Mouse (Mus musculus) G1E-ER4 (cell line): ENCODE data around the gene Ric1. TPM values are rescaled to one million over a fixed set of nuclear protein-coding genes. Genes with fewer than 3 reads are reported as not detected.

Source experiments
- GATA1 ChIP-seq: IDR thresholded peaks from one replicate; pipeline ENCODE4 v1.8.0; 2012; ENCODE audit warnings: low read length, inconsistent platforms
- polyA plus RNA-seq: library from polyadenylated mRNA; stranded (reverse); fragments of >175 nt; gene quantifications from 2 replicates; pipeline ENCODE4 v1.2.3, GENCODE M21; 2012

The Ric1 gene
- polyA plus RNA-seq, 1 experiment, result 12.2 TPM

DNA sequence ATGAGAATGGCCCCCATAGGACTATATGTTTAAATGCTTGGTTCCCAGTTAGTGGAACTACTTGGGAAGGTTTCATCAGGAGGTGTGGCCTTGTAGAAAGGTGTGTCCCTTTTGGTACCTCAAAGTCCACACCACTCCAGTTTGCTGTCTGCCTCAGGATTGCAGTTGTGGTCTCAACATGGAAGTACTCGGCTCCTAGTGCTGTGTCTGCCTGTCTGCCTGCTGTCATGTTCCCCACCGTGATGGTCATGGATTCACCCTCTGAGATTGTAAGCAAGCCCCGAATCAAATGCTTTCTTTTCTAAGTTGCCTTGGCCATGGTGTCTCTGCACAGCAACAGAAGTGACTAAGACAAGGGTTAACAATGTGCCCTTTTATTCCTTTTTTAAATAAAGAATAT lies 8.0 kb upstream of the Ric1 start:
- no peak for TF ChIP-seq GATA1

DNA sequence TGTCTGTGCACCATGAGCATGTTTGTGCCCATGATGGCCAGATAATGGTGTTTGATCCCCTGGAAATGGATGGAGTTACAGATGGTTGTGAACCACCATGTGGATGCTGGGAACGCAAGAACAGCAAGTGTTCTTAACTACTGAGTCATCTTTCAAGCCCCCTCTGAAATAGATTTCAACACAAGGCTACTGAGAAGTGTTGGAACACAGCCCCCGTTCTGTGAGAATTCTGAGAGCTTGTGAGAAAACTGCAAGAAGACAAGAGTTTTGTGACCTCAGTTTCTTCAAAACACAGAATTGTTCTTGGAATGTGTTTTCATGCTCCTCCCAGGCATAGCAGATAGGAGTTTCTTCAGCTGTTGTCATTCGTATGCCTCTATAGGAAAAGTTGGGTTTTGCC lies 6.7 kb upstream of the Ric1 start:
- no peak for TF ChIP-seq GATA1

- no peak for TF ChIP-seq GATA1
These were observed 6.1 kb upstream of the Ric1 start for GRCm38 (mm10) chr19:29515991-29516390.

DNA sequence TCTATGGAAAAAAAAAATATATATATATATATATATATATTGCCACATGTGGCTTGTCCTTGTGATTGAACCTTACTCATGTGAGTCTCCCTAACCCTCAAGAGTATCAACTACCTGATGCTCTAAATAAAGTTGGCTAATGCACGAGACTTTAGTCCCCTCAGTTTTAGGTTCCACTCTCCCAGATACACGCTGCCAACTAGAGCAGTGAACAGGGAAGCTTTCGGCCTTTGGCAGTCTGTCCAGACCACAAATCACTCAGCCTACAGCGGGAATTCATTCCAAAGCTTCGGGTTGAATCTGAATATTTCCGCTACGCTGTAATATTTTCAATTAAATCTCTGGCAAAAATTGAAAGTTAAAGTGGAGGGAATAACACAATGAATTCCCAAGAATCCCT lies 3.7 kb upstream of the Ric1 start:
- TF ChIP-seq GATA1, result no peak

DNA sequence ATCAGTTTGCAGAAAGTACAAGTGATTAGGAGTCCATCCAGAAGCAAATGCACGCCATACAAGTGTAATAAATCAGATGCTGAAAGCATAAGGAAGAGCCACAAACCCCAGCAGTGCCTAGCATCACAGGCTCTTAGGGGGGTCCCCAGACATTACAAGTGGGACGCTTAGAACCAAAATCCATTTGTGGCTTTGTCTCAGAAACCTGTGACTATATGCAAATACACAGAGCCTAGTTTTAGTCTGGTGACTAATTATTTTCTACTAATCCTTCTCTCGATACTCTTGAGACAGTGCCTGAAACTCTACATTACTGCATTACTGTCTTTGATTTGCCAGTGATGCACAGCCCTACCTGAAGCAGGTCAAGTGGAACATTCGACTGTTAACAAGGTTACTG lies 3.2 kb upstream of the Ric1 start:
- no peak for TF ChIP-seq GATA1

DNA sequence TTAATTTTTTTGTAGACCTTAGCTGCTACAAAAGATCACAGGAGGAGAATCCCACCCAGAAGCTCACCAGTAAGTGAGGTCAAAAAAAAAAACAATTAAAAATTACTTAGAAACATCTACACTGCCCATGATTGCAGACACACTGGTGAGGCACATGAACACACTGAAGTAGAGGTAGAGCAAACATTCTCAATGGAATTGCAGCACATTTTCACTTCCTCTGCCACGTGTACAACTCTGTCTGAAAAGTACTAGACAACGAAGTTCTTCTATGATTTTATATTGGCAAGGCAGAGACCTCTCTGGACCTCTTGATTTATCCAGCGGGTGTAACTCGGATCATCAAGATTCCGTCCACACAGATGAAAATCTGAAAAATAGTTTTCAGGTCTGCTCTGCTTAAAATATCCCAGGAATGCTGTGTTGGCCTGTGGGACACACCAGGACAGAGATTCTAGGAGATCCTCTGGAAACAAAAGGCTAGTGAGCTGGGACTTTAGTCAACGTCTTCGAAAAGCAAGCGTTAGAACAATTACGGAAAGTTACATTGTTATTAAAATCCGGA lies 1.0 kb upstream of the Ric1 start:
- TF ChIP-seq GATA1, result no peak

DNA sequence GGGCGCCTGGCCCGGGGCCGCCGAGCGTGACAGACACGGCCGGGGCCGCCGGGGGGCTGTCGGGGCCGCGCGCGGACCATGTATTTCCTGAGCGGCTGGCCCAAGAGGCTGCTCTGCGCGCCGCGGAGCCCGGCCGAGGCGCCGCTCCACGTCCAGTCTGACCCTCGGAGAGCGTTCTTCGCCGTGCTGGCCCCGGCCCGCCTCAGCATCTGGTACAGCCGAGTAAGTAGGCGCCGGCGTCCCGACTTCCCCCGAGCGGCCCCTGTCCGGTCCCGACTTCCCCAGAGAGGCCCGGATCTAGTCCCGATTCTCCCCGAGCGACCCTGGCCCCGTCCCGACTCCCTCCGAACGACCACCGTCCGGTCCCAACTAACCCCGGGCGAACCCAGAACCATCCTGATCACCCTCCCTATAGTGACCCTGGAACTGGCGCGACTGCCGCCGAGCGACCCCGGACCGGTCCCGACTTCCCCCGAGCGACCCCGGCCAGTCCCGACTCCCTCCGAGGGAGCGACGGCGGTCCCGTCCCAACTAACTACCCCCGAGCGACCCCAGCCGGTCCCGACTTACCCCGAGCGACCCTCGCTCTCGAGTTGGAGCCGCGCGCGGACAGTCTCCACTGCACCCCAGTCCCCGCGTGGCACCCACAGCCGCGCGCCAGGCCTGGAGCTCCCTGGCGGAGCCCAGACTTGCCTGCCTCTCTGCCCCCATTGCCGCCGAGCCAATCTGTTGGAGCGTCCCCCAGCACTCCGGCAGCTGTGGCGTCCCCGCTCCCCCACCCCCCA lies 555 bp downstream of the Ric1 start:
- TF ChIP-seq GATA1, result no peak

DNA sequence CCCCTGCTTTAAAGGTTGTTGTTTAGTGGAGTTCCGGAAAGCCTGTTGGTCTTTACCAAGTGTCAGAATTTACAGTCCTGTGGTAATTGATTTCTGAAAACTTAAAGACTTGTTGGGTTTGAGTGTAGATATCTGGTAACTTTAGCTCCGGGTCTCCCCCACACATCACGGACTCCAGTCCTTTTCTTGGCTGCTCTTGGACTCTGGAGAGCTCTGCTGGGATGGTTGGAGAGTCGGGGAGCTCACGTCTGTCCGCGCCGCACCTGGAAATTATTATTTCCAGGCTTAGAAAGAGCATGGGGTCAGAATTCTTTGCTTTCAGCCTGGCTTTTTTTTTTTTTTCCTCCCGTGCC lies 1.1 kb downstream of the Ric1 start:
- no peak for TF ChIP-seq GATA1

DNA sequence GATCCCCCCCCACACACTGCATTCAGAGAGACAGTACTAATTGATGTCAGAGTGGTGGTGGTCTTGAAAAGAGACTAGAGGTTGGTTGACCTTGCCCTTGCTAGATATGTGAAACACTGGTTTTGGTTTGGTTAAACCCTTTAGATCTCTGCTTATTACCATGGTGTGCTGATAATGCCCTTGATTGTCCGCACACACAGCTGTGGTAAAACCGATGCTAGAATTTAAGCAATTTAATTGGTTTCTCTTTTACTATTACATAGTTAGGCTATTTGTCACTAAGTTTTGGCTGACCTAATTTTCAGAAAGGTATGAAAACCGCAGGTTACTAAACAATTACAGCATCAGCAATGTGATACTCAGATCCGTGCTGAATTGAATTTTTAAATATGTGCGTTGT lies 1.6 kb downstream of the Ric1 start:
- TF ChIP-seq GATA1, result no peak

- TF ChIP-seq GATA1, result no peak
These were observed 2.5 kb downstream of the Ric1 start for GRCm38 (mm10) chr19:29524614-29525013.

GRCm38 (mm10) chr19:29526837-29527236 lies 4.8 kb downstream of the Ric1 start:
- TF ChIP-seq GATA1, result no peak

DNA sequence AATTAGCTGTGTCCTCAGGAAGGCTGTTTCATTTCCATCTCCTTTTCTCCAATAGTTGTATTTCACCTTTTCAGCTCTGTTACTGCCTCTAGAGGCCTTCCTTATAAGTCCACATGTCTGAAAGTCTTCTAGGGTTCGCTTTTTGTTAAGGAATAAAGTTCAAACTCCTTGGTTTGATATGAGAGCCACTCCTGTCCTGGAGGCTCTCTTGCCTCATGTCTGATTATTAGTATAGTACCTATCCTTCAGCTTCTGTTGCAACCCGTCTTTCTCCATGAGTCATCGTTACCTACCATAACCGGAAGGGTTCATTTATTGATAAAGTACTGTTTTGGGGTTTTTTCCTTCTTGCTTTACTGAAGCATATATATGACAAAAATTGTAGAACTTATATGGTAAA lies 5.2 kb downstream of the Ric1 start:
- no peak for TF ChIP-seq GATA1

DNA sequence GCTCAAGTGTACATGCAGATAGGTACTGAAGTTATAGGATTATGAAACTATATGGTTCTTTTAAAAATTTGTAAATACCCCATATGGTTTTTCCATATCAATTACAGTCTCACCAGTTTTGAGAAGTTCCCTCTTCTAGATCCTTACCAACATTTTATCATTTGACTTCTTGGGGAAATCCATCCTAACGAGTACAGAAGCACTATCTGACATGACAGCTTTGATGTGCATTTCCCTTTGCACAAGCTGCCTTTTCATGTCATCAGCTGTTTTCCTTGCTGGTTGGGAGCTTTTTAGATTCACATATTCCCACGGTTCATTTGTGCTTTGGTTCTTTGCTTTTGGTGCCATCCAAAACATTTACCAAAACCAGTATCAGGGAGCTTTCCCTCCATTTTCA lies 6.5 kb downstream of the Ric1 start:
- TF ChIP-seq GATA1, result no peak

DNA sequence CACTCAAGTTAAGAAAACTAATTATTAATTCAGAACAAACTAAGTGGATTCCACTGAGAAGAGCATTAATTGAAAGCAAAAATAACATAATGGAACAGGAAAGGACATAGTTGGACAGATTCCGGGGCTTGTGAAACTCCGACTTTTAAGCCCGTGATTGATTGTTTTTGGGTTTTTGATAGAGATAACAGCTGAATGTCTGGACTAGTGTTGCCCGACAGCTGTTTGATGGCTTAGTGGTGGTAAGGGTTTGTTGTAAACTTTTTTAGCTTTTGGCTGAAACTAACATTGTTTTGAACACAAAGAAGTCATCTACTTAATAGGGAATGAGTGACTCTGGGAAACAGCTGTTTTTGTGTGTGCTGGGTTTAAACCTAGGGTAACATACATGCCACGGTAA lies 11.9 kb downstream of the Ric1 start:
- no peak for TF ChIP-seq GATA1

- no peak for TF ChIP-seq GATA1
These were observed 20.3 kb downstream of the Ric1 start for GRCm38 (mm10) chr19:29542256-29542970.

GRCm38 (mm10) chr19:29544026-29544425 lies 21.9 kb downstream of the Ric1 start:
- no peak for TF ChIP-seq GATA1

GRCm38 (mm10) chr19:29550618-29551017 lies 28.5 kb downstream of the Ric1 start:
- no peak for TF ChIP-seq GATA1
